In genomic region chr9:45118552-45118951, GRCm38 (mm10) we compare ENCODE assay signal across 9 mouse cellular contexts. TPM values are rescaled to one million over a fixed set of nuclear protein-coding genes. Genes with fewer than 3 reads are reported as not detected.
DNase-seq lines count a peak whose midpoint lies in the region; ATAC-seq and TF ChIP-seq lines count a peak whose summit lies in the region.
"Had no signal": no experiment of that assay in that cellular context is flagged by ENCODE, and none has a peak within 500 bp of the region (broad histone marks: within the 10 kb centered on the region; RNA-seq: fewer than 3 reads in every experiment).

No protein-coding gene starts in this region.

- peak overlapping the region; percentile 47 for H3K4me2 ChIP-seq in liver, embryonic 11.5 days
- no peak overlapping the region for H3K4me2 ChIP-seq in liver, postnatal 0 days (ENCODE audit: low read depth, low read length)
- peak overlapping the region; percentile 59 for H3K4me2 ChIP-seq in embryonic facial prominence, embryonic 11.5 days (ENCODE audit: low read depth, low read length)
- H3K4me2 ChIP-seq in intestine, embryonic 14.5 days (ENCODE audit: low read length) = peak overlapping the region; percentile 72
- peak overlapping the region; percentile 76 for H3K4me2 ChIP-seq in neural tube, embryonic 15.5 days

- 25% methylated on average over 10 of the region's 10 CpGs for WGBS in liver, embryonic 11.5 days
- 22% methylated on average over 10 of the region's 10 CpGs for WGBS in liver, postnatal 0 days (ENCODE audit: insufficient replicate concordance)
- WGBS in embryonic facial prominence, embryonic 11.5 days = 23% methylated on average over 10 of the region's 10 CpGs
- WGBS in intestine, embryonic 14.5 days = 23% methylated on average over 10 of the region's 10 CpGs
- WGBS in neural tube, embryonic 15.5 days = 28% methylated on average over 10 of the region's 10 CpGs

- H3K27ac ChIP-seq in liver, embryonic 11.5 days (ENCODE audit: low read depth, low read length) = no peak overlapping the region
- no peak overlapping the region for H3K27ac ChIP-seq in liver, postnatal 0 days (ENCODE audit: low read depth)
- no peak overlapping the region for H3K27ac ChIP-seq in embryonic facial prominence, embryonic 11.5 days (replicated peaks; ENCODE audit: low read depth, low read length)
- no peak overlapping the region for H3K27ac ChIP-seq in intestine, embryonic 14.5 days (ENCODE audit: low read depth)
- peak overlapping the region; percentile 92; the same call in 1 of the 2 replicates for H3K27ac ChIP-seq in neural tube, embryonic 15.5 days (replicated peaks)

- peak overlapping the region; percentile 51 for H3K4me3 ChIP-seq in liver, embryonic 11.5 days (ENCODE audit: low read depth, low read length)
- H3K4me3 ChIP-seq in liver, postnatal 0 days (ENCODE audit: low read depth, low read length) = no peak overlapping the region
- peak overlapping the region; percentile 62 for H3K4me3 ChIP-seq in embryonic facial prominence, embryonic 11.5 days (ENCODE audit: low read depth, low read length)
- H3K4me3 ChIP-seq in intestine, embryonic 14.5 days (ENCODE audit: low read depth, low read length) = peak overlapping the region; percentile 73
- peak overlapping the region; percentile 72 for H3K4me3 ChIP-seq in neural tube, embryonic 15.5 days (replicated peaks)

- DNase-seq in liver, embryonic 11.5 days (ENCODE audit: low spot score) = no peak
- DNase-seq in liver, postnatal 0 days = no peak
- peak; percentile 12 for DNase-seq in embryonic facial prominence, embryonic 11.5 days (ENCODE audit: low spot score)
- no peak for DNase-seq in intestine, embryonic 14.5 days (ENCODE audit: low spot score)
- DNase-seq in spleen, postnatal 10 days (ENCODE audit: low spot score in 2 of 2) = no peak
- DNase-seq in testis, postnatal 14 days (ENCODE audit: low spot score) = no peak
- DNase-seq in testis, postnatal 10 days (ENCODE audit: low spot score) = no peak

- no peaks in the 10 kb centered on the region for H3K36me3 ChIP-seq in liver, embryonic 11.5 days (ENCODE audit: control insufficient read depth, insufficient read depth, low read length)
- no peaks in the 10 kb centered on the region for H3K36me3 ChIP-seq in liver, postnatal 0 days (replicated peaks; ENCODE audit: insufficient read depth, low read length)
- H3K36me3 ChIP-seq in embryonic facial prominence, embryonic 11.5 days (replicated peaks; ENCODE audit: control insufficient read depth, insufficient read depth, low read depth, low read length) = no peaks in the 10 kb centered on the region
- no peaks in the 10 kb centered on the region for H3K36me3 ChIP-seq in intestine, embryonic 14.5 days (ENCODE audit: control insufficient read depth, insufficient read depth, low read length)
- H3K36me3 ChIP-seq in neural tube, embryonic 15.5 days = no peaks in the 10 kb centered on the region

- no peak for ATAC-seq in liver, embryonic 11.5 days (replicated peaks; ENCODE audit: low FRiP score)
- ATAC-seq in liver, postnatal 0 days = no peak
- ATAC-seq in embryonic facial prominence, embryonic 11.5 days (replicated peaks; ENCODE audit: insufficient number of reproducible peaks, low FRiP score, low TSS enrichment, low read depth) = no peak
- ATAC-seq in intestine, embryonic 14.5 days (replicated peaks; ENCODE audit: low FRiP score, low TSS enrichment, low read depth) = no peak
- ATAC-seq in neural tube, embryonic 15.5 days (ENCODE audit: low FRiP score) = no peak

- no peak for TF ChIP-seq EP300 in liver, postnatal 0 days (IDR thresholded peaks at IDR 0.05; ENCODE audit: low read depth)

- H3K9me3 ChIP-seq in liver, embryonic 11.5 days (ENCODE audit: control insufficient read depth, low read length) = no peaks in the 10 kb centered on the region
- H3K9me3 ChIP-seq in liver, postnatal 0 days (ENCODE audit: low read length) = no peaks in the 10 kb centered on the region
- no peaks in the 10 kb centered on the region for H3K9me3 ChIP-seq in embryonic facial prominence, embryonic 11.5 days (replicated peaks; ENCODE audit: control insufficient read depth, low read length)
- no peaks in the 10 kb centered on the region for H3K9me3 ChIP-seq in intestine, embryonic 14.5 days (ENCODE audit: control insufficient read depth, low read length)
- H3K9me3 ChIP-seq in neural tube, embryonic 15.5 days (replicated peaks) = no peaks in the 10 kb centered on the region

- H3K27me3 ChIP-seq in liver, embryonic 11.5 days (replicated peaks; ENCODE audit: control insufficient read depth, insufficient read depth, low read length) = peaks cover 22% of the 10 kb centered on the region
- H3K27me3 ChIP-seq in liver, postnatal 0 days (ENCODE audit: insufficient read depth, low read length) = 0 out of 2 replicates have a peak, but pooled peaks cover 7% of the 10 kb centered on the region
- H3K27me3 ChIP-seq in embryonic facial prominence, embryonic 11.5 days (ENCODE audit: control insufficient read depth, insufficient read depth, low read length) = no peaks in the 10 kb centered on the region
- H3K27me3 ChIP-seq in intestine, embryonic 14.5 days (replicated peaks; ENCODE audit: control insufficient read depth, insufficient read depth, low read length) = no peaks in the 10 kb centered on the region
- 0 out of 2 replicates have a peak, but pooled peaks cover 5% of the 10 kb centered on the region for H3K27me3 ChIP-seq in neural tube, embryonic 15.5 days (replicated peaks)

- H3K9ac ChIP-seq in liver, embryonic 11.5 days (ENCODE audit: low read depth, low read length) = no peak overlapping the region
- no peak overlapping the region for H3K9ac ChIP-seq in liver, postnatal 0 days (replicated peaks)
- H3K9ac ChIP-seq in embryonic facial prominence, embryonic 11.5 days (replicated peaks; ENCODE audit: low read length) = peak overlapping the region; percentile 79
- H3K9ac ChIP-seq in intestine, embryonic 14.5 days (ENCODE audit: low read length) = 0 out of 2 replicates have a peak overlapping the region, but pooled peaks have one; percentile 3
- peak overlapping the region; percentile 80 for H3K9ac ChIP-seq in neural tube, embryonic 15.5 days (replicated peaks)

- H3K4me1 ChIP-seq in liver, embryonic 11.5 days (replicated peaks; ENCODE audit: control insufficient read depth, insufficient read depth, low read length) = 0 out of 2 replicates have a peak, but pooled peaks cover 4% of the 10 kb centered on the region
- H3K4me1 ChIP-seq in liver, postnatal 0 days (ENCODE audit: insufficient read depth) = peaks cover 7% of the 10 kb centered on the region
- H3K4me1 ChIP-seq in embryonic facial prominence, embryonic 11.5 days (ENCODE audit: control insufficient read depth, insufficient read depth, low read length) = peaks cover 3% of the 10 kb centered on the region; the same call in 1 of the 2 replicates
- peaks cover 10% of the 10 kb centered on the region for H3K4me1 ChIP-seq in intestine, embryonic 14.5 days (replicated peaks; ENCODE audit: control insufficient read depth, insufficient read depth, low read length)
- peaks cover 54% of the 10 kb centered on the region for H3K4me1 ChIP-seq in neural tube, embryonic 15.5 days

- no peak for TF ChIP-seq CTCF in liver, postnatal 0 days (IDR thresholded peaks at IDR 0.05; ENCODE audit: low read depth)

RNA-seq across cellular contexts. Expression of gene Scn2b, which starts 1.0 kb away (rescaled TPM):
- 1.9 and 2.3 TPM in 2 replicates for polyA plus RNA-seq in liver, embryonic 11.5 days (2014; fragmentation: Nextera tagmentation; extraction: Ambion mirVana)
- 0.06 and 0.09 TPM in 2 replicates for polyA plus RNA-seq in liver, postnatal 0 days (2015; fragmentation: Nextera tagmentation; extraction: Ambion mirVana)
- polyA plus RNA-seq in embryonic facial prominence, embryonic 11.5 days (2014; fragmentation: Nextera tagmentation; extraction: Ambion mirVana) = 4.1 and 4.9 TPM in 2 replicates
- 3.7 and 3.8 TPM in 2 replicates for polyA plus RNA-seq in intestine, embryonic 14.5 days (2014; fragmentation: Nextera tagmentation; extraction: Ambion mirVana)
- polyA plus RNA-seq in neural tube, embryonic 15.5 days (2015; fragmentation: Nextera tagmentation; extraction: Ambion mirVana) = 11.9 and 12.0 TPM in 2 replicates
- polyA plus RNA-seq: liver, adult 2 months had no signal

RNA-seq across cellular contexts. Expression of gene Scn4b, which starts 19.6 kb away (rescaled TPM):
- 0.22 and 0.41 TPM in 2 replicates for polyA plus RNA-seq in liver, embryonic 11.5 days (2014; fragmentation: Nextera tagmentation; extraction: Ambion mirVana)
- polyA plus RNA-seq in liver, postnatal 0 days (2015; fragmentation: Nextera tagmentation; extraction: Ambion mirVana) = 0.73 and 0.82 TPM in 2 replicates
- polyA plus RNA-seq in embryonic facial prominence, embryonic 11.5 days (2014; fragmentation: Nextera tagmentation; extraction: Ambion mirVana) = 0.04 and 0.21 TPM in 2 replicates
- not detected in 2 replicates for polyA plus RNA-seq in intestine, embryonic 14.5 days (2014; fragmentation: Nextera tagmentation; extraction: Ambion mirVana)
- polyA plus RNA-seq in neural tube, embryonic 15.5 days (2015; fragmentation: Nextera tagmentation; extraction: Ambion mirVana) = 0.55 and 2.0 TPM in 2 replicates

RNA-seq across cellular contexts. Expression of gene Jaml, which starts 39.6 kb away (rescaled TPM):
- 0.16 and 0.18 TPM in 2 replicates for polyA plus RNA-seq in liver, embryonic 11.5 days (2014; fragmentation: Nextera tagmentation; extraction: Ambion mirVana)
- 0.68 and 0.73 TPM in 2 replicates for polyA plus RNA-seq in liver, postnatal 0 days (2015; fragmentation: Nextera tagmentation; extraction: Ambion mirVana)
- polyA plus RNA-seq in embryonic facial prominence, embryonic 11.5 days (2014; fragmentation: Nextera tagmentation; extraction: Ambion mirVana) = 0.49 and 0.50 TPM in 2 replicates
- polyA plus RNA-seq in intestine, embryonic 14.5 days (2014; fragmentation: Nextera tagmentation; extraction: Ambion mirVana) = 42.7 and 49.4 TPM in 2 replicates
- polyA plus RNA-seq in neural tube, embryonic 15.5 days (2015; fragmentation: Nextera tagmentation; extraction: Ambion mirVana) = 0.32 and 1.7 TPM in 2 replicates

Comparison
In these comparisons a context has a peak if more than half of its experiments do, and no peak if none do; other contexts are left out.
1. H3K9ac ChIP-seq: peak in embryonic facial prominence, embryonic 11.5 days (single experiment), intestine, embryonic 14.5 days (single experiment) and neural tube, embryonic 15.5 days (single experiment); none in liver, embryonic 11.5 days (single experiment) and liver, postnatal 0 days (single experiment).
2. RNA of gene Jaml, which starts 39.6 kb away (polyA plus RNA-seq): 42.7 to 49.4 TPM in intestine, embryonic 14.5 days; 0.68 to 0.73 TPM in liver, postnatal 0 days, 0.49 to 0.50 TPM in embryonic facial prominence, embryonic 11.5 days, 0.32 to 1.7 TPM in neural tube, embryonic 15.5 days and 0.16 to 0.18 TPM in liver, embryonic 11.5 days; every median in the first group is over 10 times any median in the second.